Mouse (Mus musculus): ENCODE measurements at regions not wholly inside any gene's neighbourhood (a gene's known extent, or its start where the extent isn't known, plus 50 kb on each side); places are given as distances from the start of the nearest gene placed in this dataset.

DNA sequence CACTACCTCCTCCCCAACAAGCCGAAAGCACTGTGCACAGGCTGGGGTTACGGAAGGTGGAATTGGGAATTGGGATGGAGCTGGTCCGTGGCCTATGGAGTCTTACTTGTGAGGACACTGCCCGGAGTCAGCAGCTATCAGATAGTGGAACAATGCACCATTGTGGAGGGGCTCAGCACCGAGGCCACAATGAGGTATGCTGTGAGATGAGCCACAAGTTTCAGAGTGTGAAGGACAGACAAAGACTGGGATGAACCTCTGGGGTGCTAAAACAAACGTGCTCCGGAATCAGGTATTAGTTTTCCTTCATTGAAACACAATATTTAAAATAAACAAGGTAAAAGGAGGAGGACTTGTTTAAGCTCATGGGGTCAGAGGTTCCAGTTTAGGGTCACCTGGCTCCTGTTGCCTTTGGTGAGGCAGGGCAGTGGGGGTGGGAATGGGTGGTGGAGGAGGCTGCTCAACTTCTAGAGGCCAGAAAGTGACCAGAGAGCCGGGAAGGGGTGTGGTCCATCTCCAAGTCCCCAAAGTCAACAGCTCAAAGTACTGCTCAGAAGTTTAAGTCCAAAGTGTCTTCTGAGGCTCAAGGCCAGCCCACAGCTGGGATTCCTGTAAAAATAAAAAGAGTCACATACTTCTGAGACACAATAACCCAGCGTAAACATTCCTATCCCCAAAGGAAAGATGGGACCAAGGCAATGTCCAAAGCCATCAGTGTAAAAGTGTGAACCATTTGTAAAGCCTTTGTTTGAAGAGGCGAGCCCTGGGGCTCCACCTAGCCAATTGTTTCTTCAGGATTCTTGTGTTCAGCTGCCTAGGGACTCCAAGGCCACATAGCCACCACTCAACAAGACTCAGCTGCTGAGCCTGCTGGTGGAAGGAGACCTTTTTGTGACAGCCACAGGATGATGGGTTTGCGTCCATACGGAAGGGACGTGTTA is 80.1 kb downstream of the Gm525 start:
- TF ChIP-seq GATA1 (IDR thresholded peaks at IDR 0.05; ENCODE audit: borderline replicate concordance, low read length) (no peak), FLI1 (IDR thresholded peaks at IDR 0.05; ENCODE audit: low read length) (no peak)
- no peak overlapping the region for H3K4me3 ChIP-seq (replicated peaks)
- H3K36me3 ChIP-seq (replicated peaks; ENCODE audit: low read length) = no peaks in the 10 kb centered on the region
- no peaks in the 10 kb centered on the region; the same call in 1 of the 2 replicates for H3K4me1 ChIP-seq
- H3K27me3 ChIP-seq (replicated peaks) = peaks cover 14% of the 10 kb centered on the region
- no peaks in the 10 kb centered on the region for H3K9me3 ChIP-seq

DNA sequence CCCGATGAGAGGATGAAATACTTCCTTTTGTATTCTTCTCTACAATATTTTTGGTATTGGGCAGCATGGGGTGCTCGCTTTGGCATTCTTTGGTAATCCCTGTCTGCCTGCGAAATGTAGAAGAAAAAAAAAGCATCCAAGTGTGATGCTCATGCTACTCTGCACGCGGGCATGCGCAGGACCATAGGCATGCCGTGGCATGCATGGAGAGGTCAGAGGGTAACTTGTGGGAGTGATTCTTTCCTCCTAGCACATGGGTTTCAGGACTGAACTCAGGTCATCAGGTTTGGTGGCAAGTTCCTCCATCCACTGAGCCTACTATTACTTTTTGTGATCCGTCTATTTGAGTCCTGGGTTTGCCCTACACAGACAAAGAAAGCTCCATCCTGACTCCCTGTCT is 74.3 kb downstream of the Gm525 start:
- H3K4me3 ChIP-seq (replicated peaks) = no peak overlapping the region
- TF ChIP-seq GATA1 (IDR thresholded peaks at IDR 0.05; ENCODE audit: borderline replicate concordance, low read length) (no peak), FLI1 (IDR thresholded peaks at IDR 0.05; ENCODE audit: low read length) (no peak)
- H3K9me3 ChIP-seq = no peaks in the 10 kb centered on the region
- H3K4me1 ChIP-seq = peaks cover 6% of the 10 kb centered on the region
- H3K36me3 ChIP-seq (replicated peaks; ENCODE audit: low read length) = no peaks in the 10 kb centered on the region
- H3K27me3 ChIP-seq (replicated peaks) = peaks cover 20% of the 10 kb centered on the region

DNA sequence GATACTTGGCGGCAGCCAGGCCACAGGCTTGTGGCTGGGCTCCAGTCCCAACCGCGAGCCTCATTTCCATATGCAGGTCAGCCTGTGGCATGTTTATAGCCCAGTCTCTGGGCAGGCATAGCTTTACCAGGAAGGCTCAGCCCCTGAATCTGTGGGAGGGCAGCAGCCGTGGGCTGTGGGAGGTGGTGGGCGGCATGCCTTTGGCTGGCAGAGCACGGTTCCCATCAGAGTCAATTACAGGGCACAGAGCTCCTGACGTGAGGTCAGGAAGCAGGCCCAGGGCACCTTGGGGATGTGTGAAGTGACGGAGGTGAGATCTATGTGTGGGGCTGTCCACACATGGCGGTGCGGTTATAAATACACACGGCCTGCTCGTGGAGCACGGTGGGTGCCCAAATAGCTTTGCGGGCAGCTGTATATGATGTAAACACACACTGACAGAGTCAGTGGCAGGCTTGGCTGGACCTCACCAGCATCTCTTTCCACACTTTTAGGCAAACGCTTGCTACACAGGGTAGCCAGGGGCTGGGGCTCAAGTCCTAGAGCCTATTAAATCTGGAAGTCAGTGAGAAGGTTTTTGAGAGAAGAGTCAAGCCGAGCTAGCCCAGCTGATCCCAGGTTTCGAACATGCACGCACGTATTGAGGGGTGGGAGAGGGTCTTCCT is 71.8 kb downstream of the Gm525 start:
- TF ChIP-seq GATA1 (IDR thresholded peaks at IDR 0.05; ENCODE audit: borderline replicate concordance, low read length) (no peak), FLI1 (IDR thresholded peaks at IDR 0.05; ENCODE audit: low read length) (no peak)

DNA sequence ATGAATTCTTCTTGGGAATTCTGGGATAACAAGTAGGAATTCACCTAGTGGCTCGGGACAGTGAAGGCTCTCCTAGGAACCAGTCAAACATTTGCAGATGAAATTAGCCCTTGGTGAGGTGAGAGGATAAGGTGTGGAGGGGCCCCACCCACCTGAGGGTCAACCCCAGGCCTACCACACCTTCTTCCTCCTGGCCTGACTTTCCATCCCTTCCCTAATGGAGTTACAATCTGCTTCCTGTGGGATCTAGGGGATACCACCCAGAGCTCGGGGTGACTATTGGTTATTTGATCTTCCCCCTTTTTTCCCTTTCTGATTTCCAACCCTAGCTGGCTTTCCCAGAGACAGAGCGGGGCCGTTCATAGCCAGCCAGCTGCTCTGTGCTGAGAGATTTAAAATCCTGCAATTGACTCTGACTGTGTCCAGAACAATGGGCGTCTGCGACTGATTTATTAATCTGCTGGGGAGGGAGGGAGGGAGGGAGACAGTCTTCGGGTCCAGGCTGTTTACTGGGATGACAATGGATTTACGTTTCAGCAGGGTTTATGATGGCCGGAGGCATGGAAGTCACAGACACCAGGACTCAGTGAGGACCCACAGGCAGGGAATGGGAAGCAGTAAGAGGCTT is 69.0 kb downstream of the Gm525 start:
- no peak overlapping the region for H3K4me3 ChIP-seq (replicated peaks)
- no peaks in the 10 kb centered on the region for H3K36me3 ChIP-seq (replicated peaks; ENCODE audit: low read length)
- H3K9me3 ChIP-seq = peaks cover 18% of the 10 kb centered on the region
- H3K27me3 ChIP-seq (replicated peaks) = peaks cover 19% of the 10 kb centered on the region
- H3K4me1 ChIP-seq = peaks cover 6% of the 10 kb centered on the region
- TF ChIP-seq FLI1 (IDR thresholded peaks at IDR 0.05; ENCODE audit: low read length) = no peak
- TF ChIP-seq GATA1 (IDR thresholded peaks at IDR 0.05; ENCODE audit: borderline replicate concordance, low read length) = no peak

More for the DNA sequence above, 71.8 kb downstream of the Gm525 start:
- no peak overlapping the region for H3K4me3 ChIP-seq (replicated peaks)
- peaks cover 6% of the 10 kb centered on the region for H3K4me1 ChIP-seq
- peaks cover 8% of the 10 kb centered on the region for H3K9me3 ChIP-seq
- H3K36me3 ChIP-seq (replicated peaks; ENCODE audit: low read length) = no peaks in the 10 kb centered on the region
- peaks cover 20% of the 10 kb centered on the region for H3K27me3 ChIP-seq (replicated peaks)

Data from megakaryocyte, embryonic 14.5 days (primary cell).